Mouse (Mus musculus) mature B cell (primary cell): ENCODE results near the gene Ifne.

ENCODE experiments used
- in situ Hi-C: fragments of 300-500 bp; cut with MboI; formaldehyde crosslinking; loops from 2 replicates; pipeline ENCODE4 v1.14.3; 2019

The Ifne gene

GRCm38 (mm10) chr4:88880101-88880500, at the start of gene Ifne:
TSS of gene Ifne (minus strand) at chr4:88880201.
- in situ Hi-C loops = no loop called here

GRCm38 (mm10) chr4:88928341-88929102, 48.5 kb upstream of the Ifne start:
- in situ Hi-C loops = no loop called here

DNA sequence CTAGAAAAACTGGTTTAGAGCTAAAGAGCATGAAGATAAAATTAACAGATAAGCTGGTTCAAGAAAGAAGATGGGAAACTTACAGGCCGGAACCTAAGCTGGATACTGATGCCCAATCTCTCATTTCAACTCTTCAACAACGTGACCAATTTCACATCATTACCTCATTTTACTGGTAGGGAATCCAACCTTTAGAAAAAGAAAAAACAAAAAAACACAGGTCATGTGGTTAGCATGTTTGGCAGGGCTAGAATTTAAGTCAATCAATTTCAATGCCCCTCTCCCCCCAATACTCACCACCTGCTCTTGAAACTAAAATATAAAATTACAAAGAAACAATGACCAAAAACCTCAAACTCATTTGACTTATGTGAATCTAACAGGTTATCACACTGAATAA, 47.8 kb upstream of the Ifne start:
- in situ Hi-C loops = no loop called here

DNA sequence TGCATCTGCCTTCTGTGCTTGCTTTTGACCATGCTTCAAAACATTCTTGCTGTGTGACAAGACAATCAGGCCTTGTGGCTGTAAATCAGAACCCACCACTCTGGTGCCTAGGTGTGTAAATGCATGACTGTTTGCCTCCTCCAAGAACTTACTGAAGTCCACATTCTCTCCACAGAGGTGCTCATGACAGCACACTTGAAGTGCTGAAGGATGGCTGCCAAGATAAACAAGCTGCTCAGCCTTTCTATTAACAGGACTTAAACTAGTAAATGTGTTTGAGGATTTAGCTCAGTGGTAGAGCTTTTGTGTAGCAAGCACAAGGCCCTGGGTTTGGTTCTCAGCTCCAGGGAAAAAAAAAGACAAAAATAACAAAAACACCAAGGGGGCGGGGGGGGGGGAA, 46.6 kb upstream of the Ifne start:
- in situ Hi-C loops = no loop called here

DNA sequence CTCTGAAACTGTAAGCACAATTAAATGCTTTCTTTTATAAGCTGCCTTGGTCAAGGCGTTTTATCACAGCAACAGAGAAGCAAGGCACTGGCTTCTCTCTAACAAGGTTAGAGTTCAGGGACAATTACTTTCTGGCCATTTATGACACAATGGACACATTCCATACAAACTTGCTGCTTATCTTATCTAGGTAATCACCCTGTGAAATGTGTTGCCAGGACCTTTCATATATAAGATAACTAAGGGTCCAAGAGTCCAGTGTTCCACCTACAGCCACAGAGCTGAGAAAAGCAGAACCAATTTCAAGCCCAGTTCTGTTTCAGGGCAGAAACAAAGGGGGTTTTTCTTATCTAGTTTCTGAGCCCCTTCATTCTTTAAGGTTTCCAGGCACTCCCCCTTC, 46.1 kb upstream of the Ifne start:
- in situ Hi-C loops = no loop called here

DNA sequence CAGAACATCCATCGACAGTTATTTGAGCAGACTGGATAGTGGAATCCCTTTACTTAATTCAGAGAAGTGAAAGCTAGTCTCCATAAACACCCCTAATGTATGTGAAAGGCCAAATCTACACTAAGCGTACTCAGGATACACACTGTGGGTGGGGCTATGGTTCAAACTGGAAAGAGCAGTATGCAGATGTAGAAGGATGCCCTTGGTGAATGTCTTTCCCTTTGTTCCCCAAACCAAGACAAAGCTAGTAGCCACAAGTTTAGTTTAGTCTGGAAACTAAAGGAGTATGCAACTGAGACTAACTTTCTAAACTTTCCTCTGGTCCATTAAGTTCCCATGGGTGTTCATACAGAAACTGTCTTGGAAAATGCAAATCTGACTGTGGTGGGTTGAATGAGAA, 45.5 kb upstream of the Ifne start:
- in situ Hi-C loops = no loop called here

- in situ Hi-C loops = no loop called here
Observed at GRCm38 (mm10) chr4:88921280-88921679, 41.3 kb upstream of the Ifne start.

GRCm38 (mm10) chr4:88917770-88918460, 37.9 kb upstream of the Ifne start:
- in situ Hi-C loops = no loop called here

DNA sequence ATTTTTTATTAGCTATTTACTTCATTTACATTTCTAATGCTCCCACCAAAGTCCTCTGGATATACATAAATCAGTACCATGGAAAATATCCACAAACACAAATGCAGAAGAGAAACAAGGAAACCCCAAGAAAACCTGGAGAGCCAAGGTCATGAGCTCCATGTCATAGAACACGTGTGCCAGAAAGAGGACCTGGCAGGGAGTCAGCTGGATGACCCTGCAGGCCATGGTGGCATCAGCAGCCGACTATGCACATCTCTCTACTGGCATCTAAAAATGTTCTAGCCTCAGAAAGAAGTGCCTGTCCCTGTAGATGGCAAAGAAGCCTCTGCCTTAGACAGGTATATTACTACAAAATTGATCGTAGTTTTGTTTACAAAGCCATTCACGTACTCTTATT, 36.3 kb upstream of the Ifne start:
- in situ Hi-C loops = no loop called here

DNA sequence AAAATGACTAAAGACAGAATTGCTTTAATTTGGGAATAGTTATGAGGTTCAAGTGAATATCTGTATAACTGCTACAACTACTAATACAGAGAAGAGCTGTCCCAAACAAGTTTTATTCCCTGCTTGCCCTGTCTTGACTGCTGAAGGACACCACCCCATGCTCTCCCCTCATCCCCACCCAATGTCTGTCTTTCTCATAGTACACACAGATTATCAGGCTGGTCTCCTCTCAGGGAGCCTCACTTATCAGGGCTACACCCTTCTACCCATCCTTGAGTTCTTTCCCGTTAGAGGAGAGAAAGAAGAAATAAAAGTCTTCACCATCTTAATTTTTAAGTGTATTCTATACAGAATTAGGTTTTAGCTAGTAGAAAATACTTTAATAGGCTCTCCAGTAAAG, 34.0 kb upstream of the Ifne start:
- in situ Hi-C loops = no loop called here

GRCm38 (mm10) chr4:88912882-88913281, 32.9 kb upstream of the Ifne start:
- in situ Hi-C loops = no loop called here

- in situ Hi-C loops = no loop called here
Observed at GRCm38 (mm10) chr4:88912187-88912586, 32.2 kb upstream of the Ifne start.

DNA sequence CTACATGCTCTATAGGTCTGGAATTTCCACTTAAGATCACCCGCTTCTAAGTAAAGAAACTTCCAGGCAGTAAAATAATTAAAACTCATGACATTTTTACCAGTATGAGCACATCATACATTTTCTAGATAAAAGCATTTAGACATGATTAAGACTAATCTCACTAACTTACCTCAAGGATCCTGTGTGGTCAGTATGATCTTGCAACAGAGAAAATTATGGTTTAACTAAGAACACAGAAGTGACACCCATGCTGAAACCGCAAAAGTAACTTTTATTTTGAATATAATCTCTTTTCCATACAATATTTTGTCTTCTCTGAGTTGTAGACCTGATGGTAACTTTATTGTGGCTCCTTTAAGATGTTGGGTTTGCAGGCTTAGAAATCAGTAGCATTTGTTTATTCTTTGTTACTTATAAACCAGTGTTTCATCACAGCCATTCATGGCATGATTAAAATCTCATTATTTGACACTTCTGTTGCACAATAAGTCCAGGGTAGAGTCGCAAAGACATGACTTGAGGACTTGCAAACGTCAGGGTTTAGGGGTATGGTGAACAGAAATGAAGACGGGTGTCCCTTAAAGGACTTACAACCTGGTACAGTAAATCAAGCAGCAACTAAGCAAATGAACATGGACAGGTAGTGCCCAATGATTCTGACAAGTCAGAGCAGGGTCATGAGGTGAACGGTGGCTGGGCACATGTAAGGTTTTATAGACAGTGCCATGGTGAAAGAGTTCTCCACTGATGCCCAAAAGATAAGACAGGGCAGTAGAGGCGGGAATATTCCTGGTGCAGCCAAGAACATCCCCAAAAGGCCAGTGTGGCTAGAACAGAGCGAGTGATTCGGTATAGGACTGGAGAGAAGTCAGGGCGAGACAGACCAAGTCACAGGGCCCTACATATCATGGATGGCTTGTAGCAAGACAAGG, 29.9 kb upstream of the Ifne start:
- in situ Hi-C loops = no loop called here

DNA sequence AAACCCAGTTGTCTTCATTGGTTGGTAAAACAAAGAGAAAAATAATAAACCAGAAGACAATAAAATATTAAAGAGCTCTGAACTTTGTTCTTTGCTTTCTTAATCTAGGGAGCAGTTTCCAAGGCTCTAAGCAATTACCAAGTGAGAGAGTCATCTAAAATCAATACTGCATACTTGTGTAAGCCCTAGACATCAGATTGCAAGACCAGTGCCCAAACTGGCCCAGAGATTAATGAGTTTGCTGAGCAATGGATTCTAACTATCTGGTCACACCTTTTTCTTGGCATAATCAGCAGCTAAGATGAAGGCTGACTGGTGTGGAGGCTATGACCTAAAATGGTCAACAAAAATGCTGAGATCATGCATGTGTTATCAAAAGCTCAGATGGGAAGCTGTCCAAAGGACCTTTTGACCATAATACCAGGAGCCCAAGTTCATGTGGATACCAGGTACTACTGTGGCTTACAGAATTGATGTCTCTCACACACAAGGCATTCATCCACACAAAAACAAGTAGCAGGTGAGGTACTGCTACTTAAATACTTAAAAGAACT, 13.3 kb upstream of the Ifne start:
- in situ Hi-C loops = no loop called here

GRCm38 (mm10) chr4:88888236-88888635, 8.2 kb upstream of the Ifne start:
- in situ Hi-C loops = no loop called here

- in situ Hi-C loops = no loop called here
Observed at GRCm38 (mm10) chr4:88878772-88879171, 1.2 kb downstream of the Ifne start.

- in situ Hi-C loops = no loop called here
Observed at GRCm38 (mm10) chr4:88878246-88878645, 1.8 kb downstream of the Ifne start.

- in situ Hi-C loops = no loop called here
Observed at GRCm38 (mm10) chr4:88876520-88876919, 3.5 kb downstream of the Ifne start.

DNA sequence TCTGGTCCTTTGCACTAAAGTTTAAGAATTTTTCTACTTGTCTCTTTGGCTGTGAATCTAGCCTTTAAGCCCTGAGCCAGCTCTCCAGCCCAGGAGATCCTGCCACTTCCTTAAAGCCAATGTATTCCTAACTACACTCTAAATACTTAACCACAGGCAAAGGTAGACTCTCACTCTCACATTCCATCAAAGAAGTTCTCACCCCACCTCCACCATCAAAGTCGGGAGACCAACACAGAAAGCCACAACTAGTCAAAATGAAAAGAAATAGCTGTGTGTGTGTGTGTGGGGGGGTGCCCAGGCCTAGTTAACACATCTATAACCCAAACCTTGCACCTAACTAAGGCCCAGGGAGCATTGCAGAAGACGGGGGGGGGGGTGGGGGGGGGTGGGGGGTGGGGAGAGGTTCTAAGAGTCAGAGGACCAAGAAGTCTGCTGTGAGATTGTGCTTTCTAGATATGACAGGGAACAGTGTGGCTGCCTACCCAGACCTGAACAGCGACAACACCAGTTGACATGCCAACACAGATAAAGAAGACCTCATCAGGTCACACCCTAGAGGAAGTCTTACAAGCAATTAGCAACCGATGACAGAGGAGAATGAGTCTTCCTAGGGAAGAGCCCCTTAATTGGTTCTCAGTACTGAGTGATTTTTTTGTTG, 4.4 kb downstream of the Ifne start:
- in situ Hi-C loops = no loop called here

DNA sequence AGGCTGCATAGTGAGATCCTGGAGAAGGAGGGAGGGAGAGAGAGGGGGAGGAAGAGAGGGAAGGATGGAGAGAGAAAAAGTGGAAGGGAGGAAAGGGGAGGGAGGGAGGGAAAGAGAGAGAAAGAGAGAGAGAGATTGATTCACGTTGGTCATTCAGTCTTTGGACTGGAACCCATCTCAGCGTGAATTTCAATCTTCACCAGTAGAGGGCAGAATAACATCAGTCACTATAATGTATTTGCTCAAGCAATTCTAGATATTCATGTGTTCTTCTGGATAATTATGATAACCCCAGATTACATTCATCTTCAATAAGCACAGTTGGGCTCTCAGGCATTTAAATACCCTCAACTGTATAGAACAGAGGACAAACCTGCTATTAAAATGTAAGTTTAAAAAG, 7.3 kb downstream of the Ifne start:
- in situ Hi-C loops = loop anchor here (25.0 kb wide), 3 partner anchors 135 to 415 kb away; partner anchors contain the start of genes Cdkn2a and Mtap
